In genomic region chr14:31268301-31269001, GRCm38 (mm10) we compare ENCODE assay signal across 10 mouse cellular contexts. TPM values are rescaled to one million over a fixed set of nuclear protein-coding genes. Genes with fewer than 3 reads are reported as not detected.
DNase-seq lines count a peak whose midpoint lies in the region; ATAC-seq lines count a peak whose summit lies in the region.
"Had no signal": no experiment of that assay in that cellular context is flagged by ENCODE, and none has a peak within 500 bp of the region (broad histone marks: within the 10 kb centered on the region; RNA-seq: fewer than 3 reads in every experiment).

No protein-coding gene starts in this region.

- H3K4me2 ChIP-seq in kidney, embryonic 15.5 days: peak overlapping the region; percentile 61

- intact Hi-C loops in left cerebral cortex, postnatal 25 days (cut with DNase I): loop anchor here (5.0 kb wide), 1 partner anchor 69 kb away; the partner anchor contains the start of gene Capn7

- no peaks in the 10 kb centered on the region for H3K9me3 ChIP-seq in kidney, embryonic 15.5 days (replicated peaks)

- H3K4me3 ChIP-seq in kidney, embryonic 15.5 days (replicated peaks): peak overlapping the region; percentile 41; the same call in 1 of the 2 replicates

- H3K9ac ChIP-seq in kidney, embryonic 15.5 days: 0 out of 2 replicates have a peak overlapping the region, but pooled peaks have one; percentile 41
- H3K9ac ChIP-seq: liver, embryonic 14.5 days had no signal

- peaks cover 17% of the 10 kb centered on the region for H3K4me1 ChIP-seq in kidney, embryonic 15.5 days

- 73% methylated on average over 9 of the region's 9 CpGs for WGBS in kidney, embryonic 15.5 days

- no peak for ATAC-seq in kidney, embryonic 15.5 days (replicated peaks; ENCODE audit: low FRiP score)
- no peak for ATAC-seq in megakaryocyte, adult 5-6 weeks (ENCODE audit: poor library complexity, severe bottlenecking)

- H3K36me3 ChIP-seq in kidney, embryonic 15.5 days: peaks cover under 1% of the 10 kb centered on the region; the same call in 1 of the 2 replicates

- H3K27ac ChIP-seq in kidney, embryonic 15.5 days: no peak overlapping the region; the same call in 1 of the 2 replicates
- H3K27ac ChIP-seq: liver, embryonic 14.5 days had no signal

- DNase-seq in kidney, adult 18-20 months: no peak
- DNase-seq in frontal cortex, postnatal 36 days (ENCODE audit: low spot score in 2 of 2): peak; percentile 66 to 79
- DNase-seq in left cerebral cortex, postnatal 25 days (ENCODE audit: low spot score in 2 of 2): peak; percentile 73 to 91
- peak; percentile 70 to 78 for DNase-seq in right cerebral cortex, postnatal 36 days (ENCODE audit: low spot score in 2 of 2)
- no peak for DNase-seq in spleen, postnatal 36 days (ENCODE audit: low spot score in 2 of 2)
- DNase-seq in thymus, adult 18-20 months: no peak

- H3K27me3 ChIP-seq in kidney, embryonic 15.5 days: no peaks in the 10 kb centered on the region

RNA-seq across cellular contexts. Expression of gene Bap1, which starts 17.2 kb away (rescaled TPM):
- 92.1 and 96.8 TPM in 2 replicates for polyA plus RNA-seq in kidney, embryonic 15.5 days (2015; fragmentation: Nextera tagmentation; extraction: Ambion mirVana)
- total RNA-seq in left cerebral cortex, postnatal 25 days (2021): 100 to 1,000 TPM; 138 to 146 TPM
- 14.0 and 15.6 TPM in 2 replicates for total RNA-seq in megakaryocyte, adult 5-6 weeks (2015)
- 30.4 and 31.8 TPM in 2 replicates for total RNA-seq in megakaryocyte, adult 5-6 weeks (2017)

RNA-seq across cellular contexts. Expression of gene Phf7, which starts 17.3 kb away (rescaled TPM):
- polyA plus RNA-seq in kidney, embryonic 15.5 days (2015; fragmentation: Nextera tagmentation; extraction: Ambion mirVana): 12.6 and 13.3 TPM in 2 replicates
- 1 to 10 TPM; 3.2 to 4.2 TPM for total RNA-seq in left cerebral cortex, postnatal 25 days (2021)
- 12.5 and 14.3 TPM in 2 replicates for total RNA-seq in megakaryocyte, adult 5-6 weeks (2015)
- 9.8 and 13.4 TPM in 2 replicates for total RNA-seq in megakaryocyte, adult 5-6 weeks (2017)

RNA-seq across cellular contexts. Expression of gene Sema3g, which starts 50.8 kb away (rescaled TPM):
- polyA plus RNA-seq in kidney, embryonic 15.5 days (2015; fragmentation: Nextera tagmentation; extraction: Ambion mirVana): 3.7 and 3.8 TPM in 2 replicates
- 1 to 10 TPM; 4.9 to 5.5 TPM for total RNA-seq in left cerebral cortex, postnatal 25 days (2021)
- not detected in 2 replicates for total RNA-seq in megakaryocyte, adult 5-6 weeks (2015)
- total RNA-seq in megakaryocyte, adult 5-6 weeks (2017): not detected in 2 replicates
- total RNA-seq: common myeloid progenitor, adult 5-6 weeks had no signal

RNA-seq across cellular contexts. Expression of gene Nisch, which starts 51.7 kb away (rescaled TPM):
- polyA plus RNA-seq in kidney, embryonic 15.5 days (2015; fragmentation: Nextera tagmentation; extraction: Ambion mirVana): 351 and 428 TPM in 2 replicates
- total RNA-seq in left cerebral cortex, postnatal 25 days (2021): 100 to 1,000 TPM; 375 to 386 TPM
- total RNA-seq in megakaryocyte, adult 5-6 weeks (2015): 74.8 and 95.0 TPM in 2 replicates
- 65.6 and 79.0 TPM in 2 replicates for total RNA-seq in megakaryocyte, adult 5-6 weeks (2017)

RNA-seq across cellular contexts. Expression of gene Dnah1, which starts 55.2 kb away (rescaled TPM):
- polyA plus RNA-seq in kidney, embryonic 15.5 days (2015; fragmentation: Nextera tagmentation; extraction: Ambion mirVana): 7.6 and 8.5 TPM in 2 replicates
- total RNA-seq in left cerebral cortex, postnatal 25 days (2021): 1 to 10 TPM; 4.1 to 4.7 TPM
- 0.05 TPM in 1 of 2 replicates, not detected in the other for total RNA-seq in megakaryocyte, adult 5-6 weeks (2015)
- under 0.01 TPM in 1 of 2 replicates, not detected in the other for total RNA-seq in megakaryocyte, adult 5-6 weeks (2017)

Comparison
In these comparisons a context has a peak if more than half of its experiments do, and no peak if none do; other contexts are left out.
1. DNase-seq: peak in frontal cortex, postnatal 36 days (2 of 2), left cerebral cortex, postnatal 25 days (2 of 2) and right cerebral cortex, postnatal 36 days (2 of 2); none in kidney, adult 18-20 months (single experiment), spleen, postnatal 36 days (0 of 2) and thymus, adult 18-20 months (0 of 2).
2. RNA of gene Bap1, which starts 17.2 kb away (total RNA-seq): 138 to 146 TPM in left cerebral cortex, postnatal 25 days; 14.0 to 31.8 TPM in megakaryocyte, adult 5-6 weeks; every median in the first group is over 4 times any median in the second.
3. RNA of gene Sema3g, which starts 50.8 kb away (total RNA-seq): 4.9 to 5.5 TPM in left cerebral cortex, postnatal 25 days; not detected in megakaryocyte, adult 5-6 weeks; every median in the first group is over 4 times any median in the second.